Mouse (Mus musculus): ENCODE measurements around the gene Jmjd1c.

The Jmjd1c gene

DNA sequence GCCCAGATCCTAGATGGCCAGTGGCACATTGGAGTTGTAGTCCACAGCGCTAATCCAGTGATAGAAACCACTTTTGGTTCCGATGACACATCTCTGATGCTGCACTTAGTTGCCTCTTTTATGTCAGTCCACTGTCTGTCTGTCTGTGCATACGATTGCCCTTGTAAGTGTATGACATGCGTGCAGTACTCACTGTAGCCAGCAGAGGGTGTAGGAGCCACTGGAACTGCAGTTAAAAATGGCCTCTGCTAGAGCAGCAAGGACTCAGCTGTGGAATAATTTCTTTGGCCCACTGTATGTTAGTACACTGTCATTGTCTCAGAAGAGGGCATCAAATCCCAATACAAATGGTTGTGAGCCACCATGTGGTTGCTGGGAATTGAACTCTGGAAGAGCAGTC, 151.2 kb downstream of the Jmjd1c start:
- no peak for DNase-seq (ENCODE audit: low read depth)

- DNase-seq (ENCODE audit: low read depth) = no peak
These were observed 153.6 kb downstream of the Jmjd1c start for GRCm38 (mm10) chr10:67249486-67249885.

GRCm38 (mm10) chr10:67250846-67251245, 154.9 kb downstream of the Jmjd1c start:
- DNase-seq (ENCODE audit: low read depth) = no peak

- DNase-seq (ENCODE audit: low read depth) = no peak
These were observed 156.4 kb downstream of the Jmjd1c start for GRCm38 (mm10) chr10:67252353-67252752.

- DNase-seq (ENCODE audit: low read depth) = no peak
These were observed 157.2 kb downstream of the Jmjd1c start for GRCm38 (mm10) chr10:67253115-67253514.

DNA sequence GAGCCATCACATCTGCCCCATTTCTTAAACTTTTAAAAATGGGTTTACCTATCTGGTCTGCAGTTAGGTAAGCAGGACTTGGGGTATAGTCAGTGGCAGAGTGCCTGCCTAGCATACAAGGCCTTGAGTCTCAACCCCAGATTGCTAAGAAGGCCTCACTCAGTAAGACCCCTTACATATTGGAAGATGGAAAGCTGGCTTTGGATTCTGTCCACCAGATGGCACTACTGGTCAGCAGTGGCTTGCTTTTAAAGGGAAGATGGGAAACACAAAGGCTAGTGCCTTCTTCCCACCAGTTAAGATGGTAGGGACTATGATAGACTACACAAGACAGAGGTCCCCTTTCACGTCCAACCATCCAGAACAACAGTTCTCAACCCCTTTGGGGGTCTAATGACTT, 168.9 kb downstream of the Jmjd1c start:
- no peak for DNase-seq (ENCODE audit: low read depth)

- no peak for DNase-seq (ENCODE audit: low read depth)
These were observed 180.0 kb downstream of the Jmjd1c start for GRCm38 (mm10) chr10:67275916-67276315.

DNA sequence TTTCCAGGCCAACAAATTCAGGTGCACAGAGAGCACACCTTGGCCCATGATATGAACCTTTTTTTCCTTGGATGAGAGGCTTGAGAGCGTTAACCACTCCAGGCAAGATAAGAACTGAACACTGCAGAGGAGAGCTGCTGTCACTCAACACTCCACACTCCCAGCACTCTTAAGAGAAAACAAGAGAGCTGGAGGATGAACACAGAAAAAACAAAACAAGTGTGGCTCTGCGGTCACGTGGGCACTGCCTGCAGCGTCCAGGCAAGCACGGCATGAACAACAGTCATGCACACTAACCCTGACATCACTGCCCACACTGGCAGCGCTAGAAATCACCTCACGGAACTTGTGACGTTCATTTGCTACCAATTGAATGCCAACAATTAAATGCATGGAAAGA, 185.9 kb downstream of the Jmjd1c start:
- no peak for DNase-seq (ENCODE audit: low read depth)

GRCm38 (mm10) chr10:67282531-67282930, 186.6 kb downstream of the Jmjd1c start:
- no peak for DNase-seq (ENCODE audit: low read depth)

DNA sequence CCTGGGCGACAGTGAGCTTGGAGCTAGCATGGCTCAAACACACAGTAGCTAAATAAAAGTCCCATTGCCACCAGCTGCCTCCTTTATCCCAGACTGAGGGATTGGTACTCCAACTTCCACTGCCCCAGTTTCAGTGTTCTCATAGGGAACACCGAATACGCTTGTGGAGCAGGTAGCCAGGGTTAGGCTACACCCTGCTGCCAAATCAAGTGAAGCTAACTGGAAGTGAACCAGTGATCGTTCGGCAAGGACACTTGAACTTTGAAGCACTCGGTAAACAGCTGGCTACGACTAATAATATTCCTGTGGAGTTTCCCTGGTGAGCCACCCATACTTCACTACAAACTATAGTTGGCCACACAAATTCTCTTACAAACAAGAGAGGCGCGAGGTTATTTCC, 187.6 kb downstream of the Jmjd1c start:
- DNase-seq (ENCODE audit: low read depth) = no peak

- DNase-seq (ENCODE audit: low read depth) = no peak
These were observed 188.4 kb downstream of the Jmjd1c start for GRCm38 (mm10) chr10:67284311-67284710.

GRCm38 (mm10) chr10:67284761-67285175, 188.8 kb downstream of the Jmjd1c start:
- DNase-seq (ENCODE audit: low read depth) = no peak

DNA sequence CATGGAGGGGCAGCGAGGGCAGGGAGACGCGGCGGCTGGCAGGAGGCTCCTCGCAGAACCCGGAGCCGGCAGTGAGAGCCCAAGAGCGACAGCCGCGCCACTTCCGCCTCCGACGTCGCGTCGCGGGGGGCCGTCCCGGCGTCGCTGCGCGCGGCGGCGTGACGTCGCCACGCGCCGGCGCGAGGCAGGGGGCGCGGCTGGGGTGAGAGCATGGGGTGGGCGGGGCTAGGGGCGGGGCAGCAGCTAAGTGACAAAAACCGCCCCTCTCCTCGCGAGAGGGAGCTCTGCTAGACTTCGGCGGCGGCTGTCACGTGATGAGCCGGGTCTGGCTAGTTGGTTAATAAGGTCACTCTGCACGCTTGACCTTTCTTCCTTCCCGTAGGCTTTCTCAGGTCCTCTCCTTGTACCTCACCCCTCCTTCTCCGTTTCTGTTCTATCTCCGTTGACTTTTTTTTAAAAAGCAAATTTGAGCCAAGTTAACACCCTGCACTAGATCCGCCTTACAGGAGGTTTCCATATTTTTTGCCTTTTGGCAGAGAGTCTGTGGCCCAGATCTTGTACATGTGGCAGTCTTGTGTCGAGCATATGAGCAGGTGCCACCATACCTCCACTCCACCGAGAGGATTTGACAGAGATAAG, 189.4 kb downstream of the Jmjd1c start, which contains the start of gene Nrbf2:
TSS of gene Nrbf2 (minus strand) at position 130 of the 639 bp plus-strand sequence.
- peak; percentile 79 for DNase-seq (ENCODE audit: low read depth)

- DNase-seq (ENCODE audit: low read depth) = peak; percentile 98
These were observed 192.0 kb downstream of the Jmjd1c start for GRCm38 (mm10) chr10:67287877-67288276.

DNA sequence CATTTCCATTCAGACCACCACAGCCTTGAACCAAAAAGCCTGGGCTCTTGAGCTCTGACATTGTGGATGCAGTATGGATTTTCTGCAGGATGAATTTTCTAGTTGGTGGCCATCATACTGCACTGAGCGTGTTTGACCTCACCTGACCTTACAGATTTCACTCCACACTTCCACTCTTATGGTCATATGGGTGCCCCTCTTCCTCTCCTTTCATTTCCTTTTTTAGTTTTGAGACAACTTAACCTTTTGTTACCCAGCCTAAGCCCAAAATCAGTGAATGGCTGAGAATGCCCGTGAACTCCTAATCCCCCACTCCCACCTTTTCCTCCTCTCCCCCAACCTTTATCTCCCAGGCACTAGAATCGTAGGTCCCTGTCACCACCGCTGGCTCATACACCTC, 194.7 kb downstream of the Jmjd1c start:
- DNase-seq (ENCODE audit: low read depth) = no peak

DNA sequence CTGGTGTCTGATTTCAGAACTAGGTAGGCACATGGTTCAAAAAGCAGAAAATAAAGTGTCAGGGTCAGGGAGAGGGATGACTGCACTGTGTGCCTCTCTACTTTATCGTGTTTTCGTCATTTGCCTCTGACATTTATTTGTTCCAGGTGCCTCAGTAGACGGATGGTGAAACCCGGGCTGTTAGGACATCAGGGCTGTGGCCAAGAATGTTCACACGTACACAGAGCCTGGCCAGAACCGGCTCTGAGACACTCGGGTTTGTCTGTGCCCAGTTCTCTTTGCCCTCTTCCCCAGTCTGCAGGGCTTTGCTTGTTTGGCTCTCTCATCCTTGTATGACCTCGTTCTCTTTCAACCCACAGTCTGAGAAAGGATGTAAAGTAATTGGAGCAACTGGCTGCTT, 195.2 kb downstream of the Jmjd1c start:
- DNase-seq (ENCODE audit: low read depth) = no peak

- DNase-seq (ENCODE audit: low read depth) = no peak
These were observed 199.4 kb downstream of the Jmjd1c start for GRCm38 (mm10) chr10:67295331-67295730.

GRCm38 (mm10) chr10:67295938-67296466, 200.1 kb downstream of the Jmjd1c start:
- no peak for DNase-seq (ENCODE audit: low read depth)

- DNase-seq (ENCODE audit: low read depth) = no peak
These were observed 200.7 kb downstream of the Jmjd1c start for GRCm38 (mm10) chr10:67296482-67297152.

GRCm38 (mm10) chr10:67297175-67297855, 201.4 kb downstream of the Jmjd1c start:
- peak; percentile 88 for DNase-seq (ENCODE audit: low read depth)

DNA sequence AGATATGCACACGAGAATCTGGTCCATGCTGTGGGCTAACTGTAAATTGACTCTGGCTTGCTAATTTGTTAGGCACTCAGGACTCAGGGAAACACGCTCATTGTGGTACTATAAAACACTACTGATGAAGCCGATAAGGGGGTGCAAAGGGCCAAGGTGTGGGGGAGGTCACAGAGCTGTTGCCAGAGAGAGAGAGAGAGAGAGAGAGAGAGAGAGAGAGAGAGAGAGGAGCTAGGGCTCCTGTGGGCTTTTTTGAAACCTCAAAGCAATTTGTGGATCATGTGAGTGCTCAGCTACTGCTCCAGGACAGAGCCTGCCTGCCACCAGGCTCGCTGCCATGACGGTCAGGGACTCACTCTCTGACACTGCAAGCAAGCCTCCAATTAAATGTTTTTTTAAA, 202.9 kb downstream of the Jmjd1c start:
- no peak for DNase-seq (ENCODE audit: low read depth)

- DNase-seq (ENCODE audit: low read depth) = no peak
These were observed 203.4 kb downstream of the Jmjd1c start for GRCm38 (mm10) chr10:67299285-67299684.

- no peak for DNase-seq (ENCODE audit: low read depth)
These were observed 205.1 kb downstream of the Jmjd1c start for GRCm38 (mm10) chr10:67301046-67301445.
